Mouse (Mus musculus) ovary, adult 18-20 months (tissue): ENCODE measurements around the gene Pramel5.
"Not testable (repeated sequence)": the region's sequence is repeated elsewhere in the genome, so short reads cannot be mapped to it uniquely, and the experiment has no call there.

Experiments
- DNase-seq: peaks from one replicate; pipeline ENCODE4 v3.0.0; 2022; ENCODE audit warnings: low spot score, mixed read lengths

The Pramel5 gene

DNA sequence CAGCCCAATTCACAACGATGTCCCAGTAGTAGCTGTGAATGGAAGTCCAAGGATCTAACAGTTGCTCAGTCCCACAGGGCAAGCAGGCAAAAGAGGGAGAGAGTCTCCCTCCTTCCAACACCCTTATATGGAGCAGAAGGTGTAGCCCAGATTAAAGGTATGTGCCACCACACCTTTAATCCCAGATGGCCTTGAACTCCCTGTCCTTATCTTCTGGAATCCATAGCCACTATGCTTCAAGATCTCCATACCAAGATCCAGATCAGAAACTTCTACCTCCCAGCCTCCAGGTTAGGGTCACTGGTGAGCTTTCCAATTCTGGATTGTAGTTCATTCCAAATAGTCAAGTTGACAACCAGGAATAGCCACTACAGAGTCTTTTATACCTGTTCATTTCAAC lies at the start of gene Pramel5:
Gene Pramel5 (minus strand): TSS at position 101 of the 400 bp plus-strand sequence.
- not testable (repeated sequence) for DNase-seq

DNA sequence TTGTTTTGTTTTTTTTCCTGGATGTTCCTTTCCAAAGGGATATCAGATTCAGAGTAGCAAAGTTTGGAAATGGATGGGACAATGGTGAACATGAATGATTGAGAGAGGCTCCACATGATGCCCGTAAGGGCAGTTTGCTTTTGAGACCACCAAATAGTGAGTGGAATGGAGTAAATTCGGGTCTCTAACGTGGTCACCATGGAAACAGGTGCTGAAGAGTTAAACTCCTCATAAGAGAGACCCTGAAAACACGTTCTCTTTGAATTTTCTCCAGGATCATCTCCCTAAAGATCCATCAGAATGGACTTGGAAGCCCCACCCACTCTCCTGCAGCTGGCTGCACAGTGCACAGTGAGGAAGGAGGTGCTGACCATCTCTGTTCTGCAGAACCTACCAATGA lies 49.7 kb upstream of the Pramel5 start, which contains the start of gene Gm13128:
Gene Gm13128 (plus strand): TSS at position 301 of the 400 bp plus-strand sequence.
- not testable (repeated sequence) for DNase-seq

DNA sequence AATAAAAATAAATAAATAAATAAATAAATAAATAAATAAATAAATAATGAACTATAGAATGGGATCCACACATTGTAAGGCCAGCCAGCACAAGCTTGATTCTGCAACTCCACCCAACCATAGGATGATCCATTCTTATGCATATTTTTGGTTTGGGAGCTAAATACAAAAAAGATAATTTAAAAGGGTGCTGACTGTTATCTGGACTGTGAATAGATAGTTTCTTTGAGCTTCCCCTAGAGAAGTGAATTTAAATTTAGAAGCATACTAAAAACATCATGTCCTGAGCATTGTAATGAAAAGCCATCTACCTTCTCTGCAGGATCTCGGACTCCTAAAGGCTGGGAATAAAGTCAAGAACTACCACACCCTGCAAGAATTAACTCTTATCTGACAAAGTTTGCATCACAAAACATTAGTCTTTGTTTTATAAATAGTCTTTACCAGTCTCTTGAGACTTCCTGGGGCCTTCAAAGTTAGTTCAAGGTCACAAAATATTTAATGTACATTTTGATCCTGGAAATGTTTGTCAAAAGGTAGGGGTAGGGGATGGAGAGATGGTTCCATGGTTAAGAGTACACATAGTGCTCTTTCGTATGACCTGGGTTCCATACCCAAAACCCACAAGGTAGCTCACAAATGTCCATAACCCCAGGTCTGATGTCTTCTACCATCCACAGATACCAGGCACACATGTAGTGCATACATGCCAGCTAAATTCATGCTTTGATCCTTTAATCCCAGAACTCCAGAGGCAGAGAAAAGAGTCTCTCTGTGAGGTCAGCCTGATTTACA lies 32.6 kb upstream of the Pramel5 start:
- DNase-seq = not testable (repeated sequence)

DNA sequence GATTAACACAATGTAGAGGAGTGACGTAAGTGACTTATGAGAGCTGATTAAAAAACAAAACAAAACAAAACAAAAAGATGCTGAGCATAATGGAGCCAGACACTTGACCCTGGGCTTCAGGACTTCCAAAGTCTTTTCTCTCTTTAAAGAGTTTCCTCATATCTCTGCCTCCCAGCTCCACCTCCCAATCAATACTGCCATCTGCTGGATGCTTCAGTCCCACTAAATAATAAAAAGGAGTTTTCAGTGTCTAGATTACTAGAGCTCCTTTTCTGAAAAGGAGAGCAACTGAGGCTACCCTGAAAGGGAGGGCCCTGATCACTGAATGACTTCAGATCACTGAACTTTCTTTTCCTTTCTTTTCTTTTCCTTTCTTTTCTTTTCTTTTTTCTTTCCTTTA lies 19.1 kb upstream of the Pramel5 start:
- DNase-seq = not testable (repeated sequence)

- DNase-seq = not testable (repeated sequence)
Observed at GRCm38 (mm10) chr4:144254768-144255167, 25.5 kb downstream of the Pramel5 start.
